Comparison of ENCODE assay signal across 8 mouse cellular contexts in the genomic region with DNA sequence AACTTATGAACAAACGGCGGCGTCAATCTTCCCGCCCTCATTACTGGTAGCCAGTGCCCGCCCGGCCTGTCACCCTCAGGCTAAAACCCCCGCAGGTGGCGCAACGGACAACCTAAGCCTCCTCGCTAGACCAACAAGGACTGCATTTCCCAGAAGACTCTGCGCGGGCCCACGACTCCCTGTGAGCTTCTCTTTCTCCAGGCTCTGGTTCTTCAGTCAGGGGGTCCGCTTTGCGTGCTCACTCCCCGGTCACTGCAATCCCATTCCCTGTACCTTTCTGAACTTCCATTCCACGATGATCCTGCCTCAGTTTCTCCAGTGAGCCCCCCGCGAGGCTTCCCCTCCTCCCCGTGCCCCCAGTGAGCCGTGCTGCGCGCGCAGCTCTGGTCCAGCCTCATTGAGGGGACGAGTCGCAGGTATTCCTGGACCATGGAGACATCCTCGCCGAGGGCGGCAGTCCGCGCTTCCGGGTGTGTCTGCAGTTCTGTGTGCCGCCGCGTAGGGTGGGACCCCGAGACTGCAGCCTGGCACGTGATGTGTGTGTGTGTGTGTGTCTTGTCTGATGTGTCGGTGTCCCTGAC. TPM values are rescaled to one million over a fixed set of nuclear protein-coding genes. Genes with fewer than 3 reads are reported as not detected.
DNase-seq lines count a peak whose midpoint lies in the region; ATAC-seq lines count a peak whose summit lies in the region.

A gene (plus strand): TSS at position 228 of the 581 bp plus-strand sequence.

- no peak for ATAC-seq in CD4-positive, CD25-positive, alpha-beta regulatory T cell, adult 4 months
- ATAC-seq in forebrain, embryonic 11.5 days (replicated peaks; ENCODE audit: low FRiP score) = peak; percentile 20
- peak; percentile 41 for ATAC-seq in megakaryocyte-erythroid progenitor cell, adult 5-6 weeks (replicated peaks; ENCODE audit: low FRiP score, low TSS enrichment, poor library complexity, severe bottlenecking)

- 0 out of 2 replicates have a peak, but pooled peaks cover 2% of the 10 kb centered on the region for H3K27me3 ChIP-seq in forebrain, embryonic 11.5 days (ENCODE audit: control insufficient read depth, insufficient read depth, low read length)

- H3K4me3 ChIP-seq in forebrain, embryonic 11.5 days (ENCODE audit: low read depth, low read length) = peak within 1 kb of the TSS; percentile 92

- H3K36me3 ChIP-seq in forebrain, embryonic 11.5 days (ENCODE audit: control insufficient read depth, insufficient read depth, low read length) = peaks cover 3% of the 10 kb centered on the region; the same call in 1 of the 2 replicates

- H3K27ac ChIP-seq in forebrain, embryonic 11.5 days (ENCODE audit: low read depth, low read length) = peak within 1 kb of the TSS; percentile 63

- intact Hi-C loops in left cerebral cortex, postnatal 36 days (cut with DNase I) = loop anchor here (1.0 kb wide), 1 partner anchor 41 kb away; no protein-coding TSS in a partner anchor

- peaks cover 25% of the 10 kb centered on the region for H3K4me1 ChIP-seq in forebrain, embryonic 11.5 days (replicated peaks; ENCODE audit: control insufficient read depth, insufficient read depth, low read length)

- WGBS in forebrain, embryonic 11.5 days = under 1% methylated on average over 38 of the region's 38 CpGs

- H3K4me2 ChIP-seq in forebrain, embryonic 11.5 days (ENCODE audit: low read depth, low read length, severe bottlenecking) = peak within 1 kb of the TSS; percentile 88

- H3K9ac ChIP-seq in forebrain, embryonic 11.5 days (ENCODE audit: low read length) = peak within 1 kb of the TSS; percentile 70

- no peaks in the 10 kb centered on the region for H3K9me3 ChIP-seq in forebrain, embryonic 11.5 days (ENCODE audit: control insufficient read depth, low read length)

- DNase-seq in CD4-positive, CD25-positive, alpha-beta regulatory T cell, adult 2 months (ENCODE audit: low read depth, low spot score) = peak; percentile 64
- DNase-seq in brain, embryonic 18.5 days (ENCODE audit: low read depth, low spot score) = peak; percentile 63
- DNase-seq in forebrain, embryonic 11.5 days (ENCODE audit: low spot score) = peak; percentile 87
- DNase-seq in induced T-regulatory cell, adult 2 months (ENCODE audit: low read depth) = peak; percentile 72
- DNase-seq in left cerebral cortex, postnatal 36 days (ENCODE audit: low spot score in 2 of 2) = peak; percentile 84 to 87
- DNase-seq in spleen, postnatal 36 days (ENCODE audit: low spot score in 2 of 2) = peak; percentile 55 to 66

RNA-seq across cellular contexts. Expression of the gene that starts here (rescaled TPM):
- not detected for polyA plus RNA-seq in CD4-positive, CD25-positive, alpha-beta regulatory T cell, adult 4 months (2017; shearing (Covaris generic))
- 5.2 and 6.6 TPM in 2 replicates for polyA plus RNA-seq in forebrain, embryonic 11.5 days (2014; fragmentation: Nextera tagmentation; extraction: Ambion mirVana)
- 100 to 1,000 TPM; 225 to 267 TPM for total RNA-seq in left cerebral cortex, postnatal 36 days (2021)
- total RNA-seq in megakaryocyte-erythroid progenitor cell, adult 5-6 weeks (2014; fragmentation: Nextera tagmentation) = not detected in 2 replicates
- total RNA-seq in megakaryocyte-erythroid progenitor cell, adult 5-6 weeks (2017) = not detected in 2 replicates

Comparison
In these comparisons a context has a peak if more than half of its experiments do, and no peak if none do; other contexts are left out.
1. RNA of the gene that starts here (total RNA-seq): 225 to 267 TPM in left cerebral cortex, postnatal 36 days; not detected in megakaryocyte-erythroid progenitor cell, adult 5-6 weeks; every median in the first group is over 100 times any median in the second.
2. Peak in ATAC-seq in megakaryocyte-erythroid progenitor cell, adult 5-6 weeks; RNA of the gene not detected or under 1 TPM.
3. Peak in every context shown above with its lines, with median percentiles within 50 percentile points of each other: DNase-seq.